Mouse (Mus musculus) layer of hippocampus, postnatal 14 days (tissue): ENCODE results near the gene Rcan2. TPM values are rescaled to one million over a fixed set of nuclear protein-coding genes. Genes with fewer than 3 reads are reported as not detected.

ENCODE experiments used
- DNase-seq, 2 experiments: peaks; one replicate each; pipeline ENCODE4 v3.0.0; 2021 to 2022; ENCODE audit warnings: low spot score in 2 of 2, mixed read lengths in 1 of 2
- long read RNA-seq, 2 experiments: library from polyadenylated mRNA; stranded (forward); transcript quantifications; one replicate each; pipeline ENCODE4 v2.0.0; 2021
- total RNA-seq, 2 experiments: library from RNA; stranded (reverse); gene quantifications; 2 replicates each; pipeline ENCODE4 v1.2.3; 2021

Rcan2 gene
- total RNA-seq: 10 to 100 TPM; 46.3 to 47.4 TPM
- long read RNA-seq, experiment 1, transcript Rcan2-201 (4 exons, 3,313 nt): major isoform, 10 of 26 reads
- long read RNA-seq, experiment 1, transcript Rcan2-206 (5 exons, 2,914 nt): minor isoform, 7 of 26 reads
- long read RNA-seq, experiment 1, partial matches to known transcripts: 1 of 26 reads
- long read RNA-seq, experiment 1, other reads (novel, unspliced or antisense): 7 of 26 reads
- long read RNA-seq, experiment 2, transcript Rcan2-201 (4 exons, 3,313 nt): major isoform, 12 of 34 reads
- long read RNA-seq, experiment 2, transcript Rcan2-206 (5 exons, 2,914 nt): minor isoform, 7 of 34 reads
- long read RNA-seq, experiment 2, partial matches to known transcripts: 4 of 34 reads
- long read RNA-seq, experiment 2, other reads (novel, unspliced or antisense): 11 of 34 reads

- peak; percentile 14 to 28 for DNase-seq
Observed at GRCm38 (mm10) chr17:43801077-43801476, at the start of gene Rcan2. TSS of gene Rcan2 (plus strand) at chr17:43801351.

GRCm38 (mm10) chr17:43752811-43753210 is 48.3 kb upstream of the Rcan2 start:
- DNase-seq: no peak

GRCm38 (mm10) chr17:43754687-43755086 is 46.5 kb upstream of the Rcan2 start:
- no peak for DNase-seq

DNA sequence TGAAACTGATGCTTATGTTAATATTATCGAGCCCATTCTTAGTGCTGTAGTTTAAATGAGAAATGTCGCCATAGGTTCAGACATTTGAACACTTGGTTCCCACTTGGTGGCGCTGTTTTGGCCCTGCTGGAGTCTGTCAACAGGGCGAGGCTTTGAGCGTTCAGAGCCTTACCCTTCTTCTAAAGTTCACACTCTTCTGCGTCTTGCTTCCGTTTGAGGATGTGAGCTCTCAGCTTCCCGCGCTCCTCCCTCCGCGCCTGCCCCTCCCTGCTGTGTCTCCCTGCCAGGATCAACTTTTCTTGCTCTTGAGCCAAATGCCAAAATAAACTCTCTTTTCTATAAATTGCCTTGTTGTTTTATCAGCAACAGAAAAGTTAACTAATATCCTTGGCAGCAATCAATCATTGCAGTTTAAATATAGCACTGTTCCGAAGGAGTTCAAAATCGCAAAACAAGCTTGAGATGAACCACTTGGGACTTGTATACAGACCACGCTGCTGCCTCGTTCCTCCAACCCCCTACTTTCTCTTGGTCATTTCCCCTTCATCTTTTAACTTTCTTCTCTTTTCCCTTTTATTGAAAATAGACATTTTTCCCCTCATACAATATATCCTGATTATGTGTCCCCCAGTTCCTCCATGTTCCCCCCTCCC is 42.4 kb upstream of the Rcan2 start:
- no peak for DNase-seq

- DNase-seq: no peak
Observed at GRCm38 (mm10) chr17:43784531-43784930, 16.6 kb upstream of the Rcan2 start.

DNA sequence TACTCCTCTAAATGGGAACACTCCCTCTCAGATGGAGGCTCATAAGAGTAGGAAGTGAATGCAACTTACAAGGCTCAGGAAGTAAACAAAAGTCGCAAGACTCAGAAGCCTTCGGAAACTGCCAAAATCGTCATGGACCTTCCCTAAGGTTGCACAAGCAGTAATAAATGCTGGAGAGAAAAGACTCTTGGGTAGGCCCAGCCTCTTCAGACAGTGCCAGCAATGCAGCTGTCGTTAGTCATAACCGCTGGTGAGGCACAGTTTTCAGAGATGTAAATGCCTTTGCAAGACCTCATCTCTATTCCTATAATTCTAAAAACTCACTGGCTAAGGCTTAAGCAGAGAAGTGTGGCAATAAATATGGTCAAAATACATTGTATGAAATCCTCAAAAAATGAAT is 12.9 kb upstream of the Rcan2 start:
- DNase-seq: no peak

DNA sequence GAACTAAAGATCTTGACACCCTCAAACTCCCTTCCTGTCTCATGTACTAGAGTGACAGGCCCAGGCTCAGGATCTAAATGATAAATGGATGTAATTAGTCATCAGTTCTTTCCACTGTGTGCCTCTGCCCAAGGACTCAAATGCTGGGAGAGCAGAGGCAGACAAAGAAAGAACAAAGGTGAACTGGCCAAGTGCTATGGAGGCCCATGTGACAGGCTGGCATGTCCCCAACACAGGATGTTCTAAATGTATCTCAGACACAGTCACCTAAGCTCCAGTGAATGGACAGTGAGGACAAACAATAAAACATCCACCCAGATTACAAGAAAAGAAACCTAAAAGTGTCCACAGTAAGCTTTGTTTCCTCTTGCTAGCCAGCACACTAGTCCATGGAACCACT is 11.8 kb upstream of the Rcan2 start:
- no peak for DNase-seq

GRCm38 (mm10) chr17:43791751-43792150 is 9.4 kb upstream of the Rcan2 start:
- no peak for DNase-seq

DNA sequence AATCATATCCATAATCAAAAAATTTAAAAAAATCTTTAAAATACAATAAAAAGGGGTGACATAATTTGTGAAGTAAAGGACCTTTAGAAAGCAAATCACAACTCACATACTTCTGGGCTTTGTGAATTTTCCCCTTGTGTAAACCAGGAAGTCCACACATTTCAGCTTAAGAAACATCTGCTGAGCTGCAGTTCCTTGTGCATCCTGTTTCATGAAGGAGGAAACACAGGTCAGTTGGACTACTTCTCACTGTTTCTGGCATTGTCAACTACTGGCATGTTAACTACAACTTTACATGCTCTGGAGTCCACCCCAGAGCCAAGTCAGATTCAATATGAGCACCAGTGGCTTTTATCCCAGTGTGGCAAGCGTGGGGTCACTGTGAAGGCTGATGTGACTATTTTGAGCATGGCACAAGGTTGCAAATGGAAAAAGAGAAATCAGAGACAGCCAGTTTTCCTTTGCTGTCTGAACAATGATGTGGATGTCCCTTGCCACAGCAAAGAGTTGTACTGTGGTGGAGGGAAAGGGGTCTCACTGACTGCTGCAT is 6.3 kb upstream of the Rcan2 start:
- DNase-seq: no peak

DNA sequence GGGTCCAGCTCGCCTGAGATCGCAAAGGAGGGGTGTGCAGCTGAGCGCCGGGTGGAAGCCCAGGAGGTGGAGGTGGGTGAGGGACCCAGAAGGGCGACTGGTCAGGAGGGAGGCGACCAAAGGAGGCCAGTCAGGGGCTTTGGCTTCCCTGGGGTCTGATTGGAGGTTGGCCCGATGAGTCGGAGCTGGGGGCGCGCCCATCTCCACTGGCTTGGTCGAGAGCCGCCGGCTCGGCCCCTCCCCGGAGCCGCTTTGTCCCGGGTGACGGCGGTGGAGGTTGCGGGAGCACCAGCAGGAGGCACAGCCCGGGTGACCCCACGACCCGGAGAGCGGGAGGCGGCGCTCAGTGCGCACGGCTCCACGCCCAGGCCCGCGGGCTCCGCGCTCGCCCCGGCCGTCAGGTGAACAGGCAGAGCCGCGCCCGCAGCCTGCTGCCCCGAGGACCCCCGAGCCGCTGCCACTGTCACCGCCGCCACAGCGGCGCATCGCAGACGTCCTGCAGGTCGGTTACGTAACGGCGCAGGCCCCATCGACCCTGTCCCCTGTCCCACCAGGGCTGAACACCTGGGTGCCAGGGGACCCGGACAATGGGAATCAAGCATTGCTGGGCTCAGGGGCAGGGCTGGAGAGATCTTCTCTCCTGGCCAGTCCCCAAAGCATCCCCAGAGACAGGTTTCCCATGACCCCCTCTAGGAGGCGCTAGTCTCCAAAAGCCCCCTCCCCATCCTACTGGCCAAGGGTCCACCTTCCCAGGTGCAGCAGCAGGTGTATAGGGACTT is 633 bp downstream of the Rcan2 start:
- peak in 1 of 2 experiments; percentile 16 for DNase-seq

- no peak for DNase-seq
Observed at GRCm38 (mm10) chr17:43802414-43802813, 1.3 kb downstream of the Rcan2 start.

DNA sequence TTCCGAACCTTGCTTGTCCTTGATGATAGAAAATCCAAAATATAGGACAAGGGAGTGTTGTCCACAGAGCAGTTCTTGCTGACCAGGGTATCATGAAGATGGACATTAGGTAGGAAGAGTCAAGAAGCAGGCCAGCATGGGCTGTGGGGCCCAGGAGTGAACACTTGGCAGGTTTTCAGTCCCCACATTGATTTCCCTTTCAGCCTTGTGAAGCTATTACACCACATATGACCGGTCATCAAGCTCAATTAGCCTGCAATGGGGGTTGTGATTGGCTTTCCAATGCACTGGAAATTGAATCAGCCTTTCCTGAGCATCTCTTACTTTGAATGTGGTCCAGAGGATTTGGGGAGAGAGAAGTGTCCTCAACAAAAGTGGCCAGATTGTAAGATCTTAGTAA is 2.0 kb downstream of the Rcan2 start:
- no peak for DNase-seq

DNA sequence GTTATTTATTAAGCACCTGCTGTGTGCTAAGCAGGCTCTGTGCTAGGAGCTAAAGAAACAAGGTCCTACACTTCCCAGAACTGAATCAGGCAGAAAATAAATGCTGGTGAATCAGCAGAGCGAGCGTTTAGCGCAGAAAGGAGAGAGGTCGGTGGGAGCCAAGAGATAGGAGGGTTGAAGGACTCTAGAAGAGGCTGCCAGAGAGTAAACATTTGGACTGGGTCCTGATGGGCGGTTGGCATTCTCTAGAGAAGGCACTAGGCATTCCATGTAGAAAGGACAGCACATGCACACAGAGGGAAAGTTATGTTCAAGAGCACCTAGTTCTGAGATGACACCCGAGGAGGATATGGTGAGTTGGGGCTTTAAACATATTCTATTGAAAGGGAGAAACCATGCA is 2.6 kb downstream of the Rcan2 start:
- DNase-seq: no peak

GRCm38 (mm10) chr17:43806841-43807240 is 5.7 kb downstream of the Rcan2 start:
- DNase-seq: no peak

GRCm38 (mm10) chr17:43811453-43811852 is 10.3 kb downstream of the Rcan2 start:
- DNase-seq: no peak

DNA sequence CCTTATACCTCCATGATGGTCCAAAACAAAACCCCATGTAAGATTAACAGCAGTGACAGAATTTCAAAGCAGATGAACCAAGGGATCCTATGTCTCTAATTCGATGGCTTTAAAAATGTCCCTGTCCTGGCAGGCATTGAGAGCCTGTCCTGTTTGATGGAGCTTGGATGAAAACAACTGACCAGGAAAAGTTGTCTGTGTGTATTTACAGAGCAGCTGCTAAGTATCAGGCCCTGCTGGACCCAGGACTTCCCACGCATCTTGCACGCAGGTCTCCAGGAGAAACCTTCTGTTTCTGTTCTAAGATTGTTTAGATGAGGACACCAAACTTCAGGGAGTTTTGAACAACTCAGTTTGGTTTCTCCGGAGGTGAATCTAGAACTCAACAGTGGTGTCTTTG is 14.2 kb downstream of the Rcan2 start:
- DNase-seq: no peak

- no peak for DNase-seq
Observed at GRCm38 (mm10) chr17:43816480-43816879, 15.3 kb downstream of the Rcan2 start.

- no peak for DNase-seq
Observed at GRCm38 (mm10) chr17:43817171-43817570, 16.0 kb downstream of the Rcan2 start.

DNA sequence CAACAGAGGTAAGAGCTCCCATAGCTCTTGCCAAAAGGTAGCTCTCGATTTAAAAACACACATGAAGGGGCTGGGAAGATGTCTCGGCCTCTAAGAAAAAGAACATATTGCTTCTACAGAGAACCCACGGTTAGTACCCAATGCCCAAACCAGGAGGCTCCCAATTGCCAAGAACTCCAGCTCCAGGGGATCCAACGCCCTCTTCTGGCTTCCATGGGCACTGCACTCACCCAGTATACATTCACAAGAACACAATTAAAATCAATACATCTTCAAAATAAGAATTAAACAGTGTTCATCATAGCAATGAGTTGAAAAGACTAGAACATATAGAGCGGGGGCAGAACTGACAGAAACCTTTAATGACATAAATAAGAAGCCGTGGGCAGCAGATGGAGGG is 17.2 kb downstream of the Rcan2 start:
- DNase-seq: no peak

GRCm38 (mm10) chr17:43820904-43821303 is 19.8 kb downstream of the Rcan2 start:
- DNase-seq: peak in 1 of 2 experiments; percentile 67

DNA sequence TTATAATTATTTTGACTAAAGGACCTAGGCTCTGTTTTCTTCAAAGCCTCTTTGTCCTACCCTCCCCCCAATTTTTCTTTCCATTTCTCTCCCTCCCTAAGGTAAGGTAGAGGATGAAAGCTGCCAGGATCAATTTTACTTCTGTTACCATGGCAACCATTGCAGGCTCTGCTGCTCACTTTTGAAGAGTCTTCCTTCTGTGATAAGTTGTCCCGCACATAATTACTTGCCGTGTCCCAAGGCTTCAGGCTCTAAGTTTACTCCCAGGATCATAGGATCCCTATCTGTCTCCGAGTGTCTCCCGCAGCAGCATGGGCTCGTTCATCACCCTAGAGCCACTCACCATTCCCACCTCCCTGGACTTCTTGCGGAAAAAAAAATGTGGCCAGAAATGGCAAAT is 21.1 kb downstream of the Rcan2 start:
- no peak for DNase-seq

DNA sequence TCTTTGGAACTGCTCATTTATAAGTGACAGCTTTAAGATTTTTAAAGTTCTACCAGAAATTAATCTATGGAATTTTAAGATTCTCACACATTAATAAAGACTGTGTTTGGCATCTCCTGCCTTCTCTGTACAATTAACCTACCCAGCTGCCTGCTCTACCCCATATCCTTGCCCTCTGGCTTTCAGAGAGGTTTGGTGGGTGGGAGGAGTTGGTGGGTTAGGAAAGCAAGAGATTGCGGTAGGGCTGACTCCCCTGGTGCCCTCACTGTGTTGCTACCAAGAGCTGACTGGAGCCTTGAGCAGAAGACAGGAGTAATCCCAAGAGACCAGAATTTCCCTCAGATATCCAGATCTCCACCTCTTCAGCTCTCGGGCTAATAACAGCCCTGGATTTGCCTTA is 21.5 kb downstream of the Rcan2 start:
- no peak for DNase-seq
